Mouse (Mus musculus) C2C12 (cell line): ENCODE measurements around the gene Adgra3.

Experiments
- CTCF ChIP-seq: IDR thresholded peaks from one replicate; pipeline ENCODE4 v1.5.1; 2011; ENCODE audit not compliant: control insufficient read depth, insufficient read depth, insufficient read length
- MYOD1 ChIP-seq: IDR thresholded peaks from one replicate; pipeline ENCODE4 v1.6.1; 2011; ENCODE audit warnings: low read depth; ENCODE audit not compliant: control insufficient read depth, insufficient read length

GRCm38 (mm10) chr5:50034231-50034630, 24.6 kb downstream of the Adgra3 start:
- TF ChIP-seq CTCF (no peak), MYOD1 (peak; percentile 50)
